Mouse (Mus musculus): ENCODE data around the gene Mtmr11.

Mtmr11 gene

DNA sequence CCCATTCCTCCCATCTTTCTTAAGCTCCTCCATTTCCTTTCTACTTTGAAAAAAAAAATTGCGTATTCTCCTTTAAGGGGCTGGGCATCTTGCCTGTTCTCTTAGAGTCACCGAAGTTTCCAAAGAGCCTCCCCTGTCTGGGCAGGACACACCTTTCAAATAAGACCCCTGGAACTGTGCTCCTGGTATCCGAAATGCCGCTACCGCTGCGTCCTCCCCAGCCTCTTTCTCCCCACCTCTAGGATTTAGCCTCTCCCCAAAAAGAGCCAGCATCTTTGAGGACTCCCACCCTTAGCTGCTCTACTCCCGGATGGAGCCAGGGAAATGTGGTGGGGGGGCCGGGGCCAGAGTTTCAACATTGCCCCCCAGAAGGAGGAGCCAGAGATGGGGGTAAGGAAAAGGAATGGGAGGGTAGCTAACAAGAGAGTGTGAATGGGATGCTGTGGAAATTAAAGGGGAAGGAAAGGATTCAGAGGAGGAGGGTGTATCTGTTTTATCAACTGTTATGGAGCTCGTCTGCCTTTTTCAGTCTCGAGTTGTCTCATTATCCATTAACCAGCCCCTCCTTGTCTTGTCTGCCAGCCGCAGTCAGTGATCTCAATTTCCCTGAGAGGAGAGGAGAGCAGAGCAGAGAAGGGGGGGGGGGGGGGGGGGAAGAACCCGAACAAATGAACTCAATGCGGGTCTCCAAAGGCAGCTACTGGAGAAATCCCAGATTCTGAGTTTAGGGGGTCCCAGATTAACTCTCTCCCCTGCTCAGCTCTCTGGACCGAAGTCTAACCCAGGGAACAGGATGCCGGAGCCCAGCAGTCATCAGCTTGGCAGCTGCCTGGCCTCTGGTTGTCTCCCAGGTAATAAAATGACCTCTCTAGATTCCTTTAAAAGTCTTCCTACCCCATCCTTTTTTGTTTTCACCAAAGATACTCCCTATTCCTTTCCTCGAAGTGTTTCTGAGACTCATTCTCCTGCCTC is at the start of gene Mtmr11:
TSS of gene Mtmr11 (plus strand) at position 136 of the 972 bp plus-strand sequence.
- no peak for DNase-seq (ENCODE audit: low spot score)

- no peak for DNase-seq (ENCODE audit: low spot score)
These were observed 48.6 kb upstream of the Mtmr11 start for GRCm38 (mm10) chr3:96113251-96113650.

DNA sequence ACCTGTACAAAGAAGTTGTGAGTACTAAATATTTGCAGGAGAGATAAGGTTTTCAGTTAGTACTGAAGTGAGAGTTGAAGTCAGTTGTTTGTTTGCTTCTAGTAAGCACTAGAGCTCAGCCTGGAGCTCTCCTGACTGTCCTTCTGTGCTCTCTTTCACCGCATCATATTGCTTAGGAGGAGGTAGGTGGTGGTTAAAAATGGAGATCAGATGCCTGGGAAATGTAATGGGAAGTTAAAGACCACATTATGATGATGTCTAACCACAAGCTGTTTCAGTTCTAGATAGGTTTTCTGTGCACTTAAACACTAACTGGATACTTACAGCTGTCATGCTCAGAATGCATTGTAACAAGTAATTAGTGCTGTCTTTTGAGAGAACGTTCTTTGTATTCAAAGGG is 43.7 kb upstream of the Mtmr11 start:
- no peak for DNase-seq (ENCODE audit: low spot score)

DNA sequence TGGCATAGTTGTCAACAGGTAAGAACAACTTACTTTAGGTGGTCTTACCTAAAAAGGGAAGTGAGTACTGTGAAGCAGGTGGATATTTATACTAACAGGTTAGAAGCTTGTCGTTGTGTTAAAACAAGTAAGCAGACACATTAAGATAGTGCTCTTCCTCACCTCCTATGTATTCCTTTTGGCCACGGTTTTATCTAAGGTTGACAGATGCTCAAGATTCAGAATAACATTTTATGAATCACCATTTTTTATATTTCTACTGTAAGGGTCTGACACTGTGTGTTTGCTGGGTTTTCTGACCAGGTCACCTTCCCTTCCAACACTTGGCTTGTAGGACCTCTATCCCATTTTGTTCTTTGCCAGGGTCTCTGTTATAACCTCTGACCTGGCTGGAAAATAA is 43.1 kb upstream of the Mtmr11 start:
- DNase-seq (ENCODE audit: low spot score), result no peak

DNA sequence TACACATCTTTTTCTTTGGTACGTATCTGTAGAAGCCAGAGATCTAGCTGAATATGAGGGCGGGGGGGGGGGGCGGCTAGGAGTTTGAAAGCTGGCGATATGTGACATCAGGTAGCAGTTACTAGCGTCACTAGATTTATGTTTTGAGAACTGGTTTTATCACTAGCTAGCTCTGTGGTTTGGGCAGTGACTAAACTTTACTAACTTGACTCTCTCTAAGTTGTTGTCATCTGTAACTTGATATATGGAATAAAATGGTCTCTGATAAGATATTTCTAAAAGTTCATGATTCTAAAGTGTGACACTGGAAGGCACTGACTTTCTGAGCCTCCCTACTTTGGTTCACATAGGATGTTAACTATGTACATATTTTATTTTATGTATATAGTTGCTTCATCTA is 37.6 kb upstream of the Mtmr11 start:
- DNase-seq (ENCODE audit: low spot score), result no peak

DNA sequence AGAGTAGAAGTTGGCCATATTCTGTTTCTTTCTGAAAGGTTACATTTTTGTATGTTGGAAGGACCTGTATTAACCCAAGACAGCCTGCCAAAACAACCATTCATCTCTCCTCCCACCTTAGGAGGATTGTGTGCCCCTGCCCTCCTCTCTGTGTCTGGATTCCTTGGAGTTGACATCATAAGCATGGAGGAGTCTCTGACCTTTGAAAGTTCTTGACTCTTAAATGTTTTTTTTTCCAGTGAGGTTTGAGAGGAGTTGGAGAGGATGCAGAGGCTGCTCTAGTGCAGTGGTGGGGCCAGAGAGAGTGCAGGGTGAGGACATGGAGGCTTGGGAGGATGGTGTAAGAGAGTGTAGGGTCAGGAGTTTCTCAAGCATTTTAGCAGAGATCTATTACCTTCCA is 33.7 kb upstream of the Mtmr11 start:
- no peak for DNase-seq (ENCODE audit: low spot score)

DNA sequence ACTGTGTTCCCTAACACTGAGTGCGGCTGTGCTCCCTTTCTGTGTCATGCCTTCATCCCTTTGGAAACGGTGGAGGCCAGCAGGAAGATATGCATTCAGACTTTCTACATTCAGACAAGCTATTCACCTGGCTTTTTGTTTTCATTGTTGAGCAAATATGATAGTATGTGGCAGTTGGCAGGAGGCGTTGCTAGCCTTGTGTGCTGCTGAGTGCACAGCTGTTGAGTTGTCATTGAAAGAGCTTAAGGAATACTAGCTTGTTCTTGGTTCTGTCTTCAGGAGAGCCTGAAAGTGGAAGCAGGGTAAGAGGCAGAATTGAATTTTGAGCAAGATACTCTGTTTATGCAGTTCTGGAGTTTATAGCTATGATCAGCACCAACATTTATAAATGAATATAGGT is 29.3 kb upstream of the Mtmr11 start:
- DNase-seq (ENCODE audit: low spot score), result no peak

- no peak for DNase-seq (ENCODE audit: low spot score)
These were observed 28.4 kb upstream of the Mtmr11 start for GRCm38 (mm10) chr3:96133327-96133905.

- no peak for DNase-seq (ENCODE audit: low spot score)
These were observed 26.8 kb upstream of the Mtmr11 start for GRCm38 (mm10) chr3:96135011-96135410.

GRCm38 (mm10) chr3:96147950-96148349 is 13.9 kb upstream of the Mtmr11 start:
- peak; percentile 64 for DNase-seq (ENCODE audit: low spot score)

GRCm38 (mm10) chr3:96151836-96152235 is 10.0 kb upstream of the Mtmr11 start:
- no peak for DNase-seq (ENCODE audit: low spot score)

- DNase-seq (ENCODE audit: low spot score), result no peak
These were observed 9.2 kb upstream of the Mtmr11 start for GRCm38 (mm10) chr3:96152611-96153010.

DNA sequence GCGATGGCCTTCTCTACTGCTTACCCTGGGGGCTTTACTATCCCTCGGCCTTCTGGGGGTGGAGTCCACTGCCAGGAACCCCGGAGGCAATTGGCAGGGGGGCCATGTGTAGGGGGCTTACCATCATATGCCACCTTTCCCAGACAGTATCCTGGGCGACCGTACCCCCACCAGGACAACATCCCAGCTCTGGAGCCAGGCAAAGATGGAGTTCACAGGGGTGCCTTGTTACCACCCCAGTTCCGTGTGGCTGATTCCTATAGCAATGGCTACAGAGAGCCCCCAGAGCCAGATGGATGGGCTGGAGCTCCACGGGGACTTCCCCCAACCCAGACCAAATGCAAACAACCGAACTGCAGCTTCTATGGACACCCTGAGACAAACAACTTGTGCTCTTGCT is 6.3 kb upstream of the Mtmr11 start:
- DNase-seq (ENCODE audit: low spot score), result no peak

DNA sequence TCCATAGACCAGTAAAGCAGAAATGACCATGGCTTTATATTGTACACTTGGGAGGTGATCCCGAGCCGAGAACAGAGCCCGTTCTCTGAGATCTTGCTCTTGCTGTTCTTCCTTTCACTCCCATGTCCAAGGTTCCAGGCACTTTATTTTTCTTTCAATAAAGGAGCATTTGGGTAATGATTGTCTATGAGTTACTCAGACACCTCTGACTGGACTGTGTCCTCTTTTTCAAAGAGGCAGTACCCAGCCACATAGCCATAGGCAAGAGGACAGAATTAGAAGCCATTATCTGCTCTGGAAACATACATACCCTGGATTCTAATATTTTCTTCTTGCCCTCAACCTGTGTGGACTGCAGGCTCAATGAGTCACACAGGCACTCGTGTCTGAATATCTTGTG is 2.0 kb upstream of the Mtmr11 start:
- no peak for DNase-seq (ENCODE audit: low spot score)

GRCm38 (mm10) chr3:96160222-96160802 is 1.5 kb upstream of the Mtmr11 start:
- no peak for DNase-seq (ENCODE audit: low spot score)

DNA sequence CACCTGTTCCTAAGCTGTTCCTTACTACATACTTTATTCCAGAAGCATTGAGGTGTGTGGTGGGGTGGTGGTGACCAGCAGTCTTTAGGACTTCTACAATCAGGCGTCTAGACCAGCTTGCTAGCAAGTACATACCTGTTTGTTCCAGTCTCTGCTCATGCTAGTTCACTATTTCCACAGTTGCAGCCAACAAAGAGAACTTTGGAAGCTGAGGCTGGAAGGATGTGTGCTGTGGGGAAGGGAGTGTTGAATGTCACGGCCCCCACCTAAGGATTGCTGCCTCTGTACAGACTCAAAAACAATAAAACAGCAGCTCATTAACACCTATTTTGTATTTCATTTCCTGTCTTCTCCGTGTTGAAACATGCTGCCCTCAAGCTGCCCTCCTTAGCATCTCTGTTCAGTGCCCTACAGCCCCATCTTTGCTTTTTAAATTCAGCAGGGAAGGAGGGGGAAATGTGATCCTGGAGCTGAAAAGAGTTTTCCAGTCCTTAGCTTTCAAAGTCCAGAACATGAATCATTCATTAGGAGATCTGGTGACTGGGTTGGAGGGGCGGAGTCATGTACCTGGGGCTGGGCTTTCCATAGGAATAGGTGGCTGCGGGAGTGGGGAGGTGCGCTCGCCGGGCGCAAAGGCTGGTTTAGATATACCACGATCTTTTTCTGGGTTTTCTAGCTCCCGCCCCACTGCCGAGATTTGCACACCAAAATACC is 844 bp upstream of the Mtmr11 start:
- DNase-seq (ENCODE audit: low spot score), result no peak

DNA sequence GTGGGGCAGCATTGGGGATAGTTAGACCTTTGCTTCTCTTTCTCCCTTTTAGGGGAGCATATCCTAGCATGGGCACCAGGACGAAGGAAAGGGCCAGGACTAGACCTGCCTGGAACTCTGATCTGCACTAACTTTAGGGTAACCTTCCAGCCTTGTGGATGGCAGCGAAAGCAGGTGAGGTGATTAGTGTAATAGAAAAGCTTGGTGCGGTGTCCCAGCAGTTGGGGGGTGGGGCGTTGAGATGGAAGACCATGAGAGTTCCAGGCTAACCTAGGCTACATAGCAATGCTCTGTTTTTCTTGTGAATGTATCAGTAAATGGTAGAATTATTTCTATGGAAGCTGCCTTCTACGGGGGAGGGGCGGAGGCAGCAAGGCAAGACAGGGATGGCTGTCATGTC is 1.2 kb downstream of the Mtmr11 start:
- no peak for DNase-seq (ENCODE audit: low spot score)

DNA sequence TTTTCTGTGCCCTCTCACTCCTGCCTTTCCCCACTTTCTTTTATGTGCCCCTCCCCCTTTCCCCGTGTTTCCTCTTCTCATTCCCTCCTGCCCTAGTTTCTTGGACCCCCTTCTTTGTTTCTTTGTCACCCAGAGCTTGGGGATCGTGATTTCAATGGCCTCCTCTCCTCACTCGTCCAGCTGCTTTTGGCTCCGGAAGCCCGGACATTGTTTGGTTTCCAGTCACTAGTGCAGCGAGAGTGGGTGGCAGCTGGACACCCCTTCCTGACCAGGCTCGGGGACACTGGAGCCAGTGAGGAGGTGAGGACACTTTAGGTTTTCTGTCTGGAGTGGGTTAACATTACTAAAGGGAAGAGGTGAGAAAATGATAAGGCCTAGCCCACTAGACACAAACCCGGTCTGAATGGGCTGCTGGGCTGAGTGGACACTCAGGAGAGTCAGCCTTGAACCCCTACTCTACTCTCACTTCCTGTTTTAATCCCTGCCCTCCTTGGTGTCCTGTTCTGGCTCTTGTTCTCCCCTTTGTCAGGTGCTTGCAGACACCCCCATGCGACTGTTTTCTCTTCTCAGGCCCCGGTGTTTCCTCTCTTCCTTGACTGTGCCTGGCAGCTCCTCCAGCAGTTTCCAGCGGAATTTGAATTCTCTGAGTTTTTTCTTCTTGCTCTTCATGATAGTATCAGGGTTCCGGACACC is 6.8 kb downstream of the Mtmr11 start:
- no peak for DNase-seq (ENCODE audit: low spot score)

DNA sequence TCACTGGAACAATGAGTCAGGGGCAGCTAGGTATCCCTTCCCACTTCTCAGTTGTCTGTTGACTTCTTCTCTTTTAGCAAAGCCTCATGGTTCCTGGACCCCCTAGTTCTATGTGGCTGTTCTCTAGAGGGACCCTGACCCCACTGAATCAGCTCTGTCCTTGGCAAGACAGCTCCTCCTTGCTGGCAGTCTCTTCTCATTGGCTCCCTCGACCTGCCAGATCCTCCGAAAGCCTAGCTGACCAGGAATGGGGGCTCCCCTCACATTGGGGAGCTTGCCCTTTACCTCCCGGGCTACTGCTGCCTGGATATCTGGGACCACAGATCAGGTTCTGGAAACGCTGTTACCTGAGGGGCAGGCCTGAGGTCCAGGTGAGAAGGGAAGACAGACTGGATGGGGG is 8.5 kb downstream of the Mtmr11 start:
- no peak for DNase-seq (ENCODE audit: low spot score)

DNA sequence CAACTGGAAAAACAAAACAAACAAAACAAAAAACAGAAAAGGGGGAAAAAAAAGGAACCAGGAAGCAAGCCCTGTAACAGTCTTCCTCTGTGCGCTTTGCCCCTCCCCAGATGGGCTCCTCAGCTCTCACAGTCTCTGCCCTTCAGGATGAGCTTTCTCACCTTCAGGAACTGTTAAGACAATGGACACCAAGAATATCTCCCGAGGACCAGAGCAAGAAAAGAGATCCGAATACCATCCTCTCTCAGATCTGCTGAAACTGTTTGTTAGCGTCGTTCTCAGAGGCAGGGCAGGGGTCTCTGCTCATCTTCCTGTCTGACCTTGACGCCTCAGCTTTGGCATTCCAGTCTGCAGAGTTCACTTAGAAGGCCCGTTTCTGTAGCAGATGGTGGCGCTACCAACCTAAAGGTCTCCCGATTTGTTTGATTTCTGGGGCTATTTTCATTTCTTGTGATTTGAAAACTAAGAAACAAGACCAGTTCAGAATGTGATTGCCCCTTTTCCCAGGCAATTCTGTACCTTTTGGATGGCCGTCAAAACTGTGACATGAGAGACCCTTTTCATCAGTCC is 9.3 kb downstream of the Mtmr11 start:
- no peak for DNase-seq (ENCODE audit: low spot score)

DNA sequence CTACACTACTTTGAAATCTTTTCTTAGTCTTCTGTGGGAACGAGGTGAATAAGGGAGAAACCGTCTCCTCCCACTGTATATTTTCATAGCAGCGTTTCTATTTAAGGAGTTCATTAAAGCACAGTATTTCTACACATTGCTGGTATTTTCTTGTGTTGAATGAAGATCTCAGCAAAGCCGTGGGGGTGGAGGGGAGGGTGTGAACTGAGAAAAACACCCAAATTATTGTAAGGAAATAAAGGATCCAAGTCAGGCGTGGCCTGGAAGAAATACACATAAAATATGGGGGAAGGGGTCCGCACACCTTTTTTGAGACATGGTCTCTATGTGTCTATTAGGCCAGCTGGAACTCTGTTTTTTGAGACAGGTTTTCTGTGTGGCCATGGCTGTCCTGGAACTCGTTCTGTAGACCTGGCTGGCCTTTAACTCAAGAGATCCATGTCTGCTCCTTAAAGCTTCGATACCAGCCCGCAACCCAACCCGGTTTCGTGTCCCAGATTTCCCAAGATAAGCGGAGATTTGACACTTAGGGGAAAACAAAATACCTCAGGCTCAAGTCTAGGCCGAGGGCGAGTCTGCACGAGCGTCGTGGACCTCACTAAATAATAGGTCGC is 9.9 kb downstream of the Mtmr11 start:
- no peak for DNase-seq (ENCODE audit: low spot score)

Measured in T-cell, adult 2 months (primary cell).